Mouse (Mus musculus): ENCODE measurements around the gene Cfap61. TPM values are rescaled to one million over a fixed set of nuclear protein-coding genes. Genes with fewer than 3 reads are reported as not detected.
A peak's percentile ranks its signal among the peaks of the same experiment; 100 is the strongest.

Gene Cfap61
- total RNA-seq, 2 experiments from 2014 or later, result 0.41 to 0.79 TPM

GRCm38 (mm10) chr2:146168017-146168803 lies 233.6 kb downstream of the Cfap61 start:
- no peak for DNase-seq

- DNase-seq, result no peak
Measured at GRCm38 (mm10) chr2:146169492-146169891, 234.9 kb downstream of the Cfap61 start.

GRCm38 (mm10) chr2:146172106-146172505 lies 237.5 kb downstream of the Cfap61 start:
- DNase-seq, result no peak

- DNase-seq, result no peak
Measured at GRCm38 (mm10) chr2:146174173-146174572, 239.6 kb downstream of the Cfap61 start.

GRCm38 (mm10) chr2:146178718-146179117 lies 244.1 kb downstream of the Cfap61 start:
- no peak for DNase-seq

GRCm38 (mm10) chr2:146183830-146184793 lies 249.5 kb downstream of the Cfap61 start:
- no peak for DNase-seq

GRCm38 (mm10) chr2:146196126-146196525 lies 261.5 kb downstream of the Cfap61 start:
- no peak for DNase-seq

GRCm38 (mm10) chr2:146197947-146198346 lies 263.4 kb downstream of the Cfap61 start:
- no peak for DNase-seq

- DNase-seq, result no peak
Measured at GRCm38 (mm10) chr2:146210968-146211367, 276.4 kb downstream of the Cfap61 start.

GRCm38 (mm10) chr2:146214715-146215114 lies 280.1 kb downstream of the Cfap61 start:
- DNase-seq, result peak; percentile 58

GRCm38 (mm10) chr2:146216111-146217064 lies 281.8 kb downstream of the Cfap61 start:
- DNase-seq, result no peak

GRCm38 (mm10) chr2:146217227-146217980 lies 282.8 kb downstream of the Cfap61 start:
- DNase-seq, result peak; percentile 54

GRCm38 (mm10) chr2:146218161-146218691 lies 283.6 kb downstream of the Cfap61 start:
- peak; percentile 6 for DNase-seq

- DNase-seq, result no peak
Measured at GRCm38 (mm10) chr2:146218881-146219535, 284.4 kb downstream of the Cfap61 start.

- no peak for DNase-seq
Measured at GRCm38 (mm10) chr2:146219791-146220190, 285.2 kb downstream of the Cfap61 start.

GRCm38 (mm10) chr2:146220591-146221075 lies 286.0 kb downstream of the Cfap61 start:
- DNase-seq, result no peak

GRCm38 (mm10) chr2:146221076-146221928 lies 286.7 kb downstream of the Cfap61 start, which contains the start of gene Insm1:
Gene Insm1 (plus strand): TSS chr2:146221921.
- DNase-seq, result peak; percentile 44

- DNase-seq, result peak; percentile 5
Measured at GRCm38 (mm10) chr2:146221929-146222278, 287.3 kb downstream of the Cfap61 start.
